Mouse (Mus musculus): ENCODE measurements around the gene Fbxl19. TPM values are rescaled to one million over a fixed set of nuclear protein-coding genes. Genes with fewer than 3 reads are reported as not detected.

Fbxl19 gene
- polyA plus RNA-seq, 1 experiment from 2014 or later = 5.3 TPM

DNA sequence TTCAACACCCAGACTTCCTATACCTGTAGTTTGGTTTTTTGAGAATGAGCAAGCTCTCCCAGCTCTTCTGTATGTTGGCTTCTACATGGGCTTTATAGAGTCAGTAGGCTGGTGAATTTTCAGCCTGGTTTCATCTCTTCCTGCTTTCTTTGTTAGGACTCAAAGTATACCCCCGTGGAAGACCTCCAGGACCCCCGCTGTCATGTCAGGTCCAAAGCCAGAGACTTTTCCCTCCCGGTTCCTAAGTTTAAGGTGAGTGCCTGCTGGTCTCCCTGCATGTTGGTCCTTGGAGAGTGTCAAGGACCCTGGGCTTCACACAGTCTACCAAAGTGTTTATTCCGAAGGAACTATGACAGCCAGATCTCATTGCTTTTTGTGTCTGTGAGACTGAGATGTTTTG is 34.0 kb downstream of the Fbxl19 start:
- no peak for TF ChIP-seq CTCF (IDR thresholded peaks at IDR 0.05; ENCODE audit: low read depth)
- no peaks in the 10 kb centered on the region for H3K4me1 ChIP-seq (ENCODE audit: insufficient read depth)
- H3K4me3 ChIP-seq (ENCODE audit: low read depth, low read length) = peak overlapping the region; percentile 94
- ATAC-seq (ENCODE audit: insufficient read depth) (no peak), DNase-seq (no peak)
- H3K27ac ChIP-seq (ENCODE audit: low read depth) = no peak overlapping the region; the same call in 1 of the 2 replicates
- peak overlapping the region; percentile 85 for H3K4me2 ChIP-seq
- peaks cover 58% of the 10 kb centered on the region for H3K36me3 ChIP-seq (ENCODE audit: insufficient read depth)
- no peaks in the 10 kb centered on the region for H3K27me3 ChIP-seq (ENCODE audit: insufficient read depth, low read length)
- 74% methylated on average over 4 of the region's 4 CpGs for WGBS
- peak overlapping the region; percentile 90 for H3K9ac ChIP-seq
- H3K9me3 ChIP-seq (ENCODE audit: low read depth, low read length) = no peaks in the 10 kb centered on the region

DNA sequence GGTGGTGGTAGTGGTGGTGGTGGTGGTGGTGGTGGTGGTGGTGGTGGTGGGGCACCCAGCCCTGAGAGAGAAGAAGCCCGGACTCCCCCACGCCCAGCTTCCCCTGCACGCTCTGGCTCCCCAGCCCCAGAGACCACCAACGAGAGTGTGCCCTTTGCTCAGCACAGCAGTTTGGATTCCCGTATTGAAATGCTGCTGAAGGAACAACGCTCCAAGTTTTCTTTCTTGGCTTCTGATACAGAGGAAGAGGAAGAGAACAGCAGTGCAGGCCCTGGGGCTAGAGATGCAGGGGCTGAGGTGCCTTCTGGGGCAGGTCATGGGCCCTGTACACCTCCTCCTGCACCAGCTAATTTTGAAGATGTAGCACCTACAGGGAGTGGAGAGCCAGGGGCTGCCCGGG is 41.0 kb downstream of the Fbxl19 start, which contains the start of gene Gm49388:
Gene Gm49388 (plus strand): TSS at position 301 of the 400 bp plus-strand sequence.
- Histone ChIP-seq H3K36me3 (ENCODE audit: insufficient read depth) (peaks cover 97% of the 10 kb centered on the region), H3K9ac (no peak within 1 kb of the TSS), H3K27me3 (ENCODE audit: insufficient read depth, low read length) (no peaks in the 10 kb centered on the region), H3K9me3 (ENCODE audit: low read depth, low read length) (no peaks in the 10 kb centered on the region), H3K4me2 (no peak within 1 kb of the TSS), H3K4me3 (ENCODE audit: low read depth, low read length) (no peak within 1 kb of the TSS), H3K27ac (ENCODE audit: low read depth) (no peak within 1 kb of the TSS), H3K4me1 (ENCODE audit: insufficient read depth) (no peaks in the 10 kb centered on the region)
- ATAC-seq (ENCODE audit: insufficient read depth) (no peak), DNase-seq (no peak)
- WGBS = 94% methylated on average over 7 of the region's 7 CpGs
- no peak for TF ChIP-seq CTCF (IDR thresholded peaks at IDR 0.05; ENCODE audit: low read depth)

DNA sequence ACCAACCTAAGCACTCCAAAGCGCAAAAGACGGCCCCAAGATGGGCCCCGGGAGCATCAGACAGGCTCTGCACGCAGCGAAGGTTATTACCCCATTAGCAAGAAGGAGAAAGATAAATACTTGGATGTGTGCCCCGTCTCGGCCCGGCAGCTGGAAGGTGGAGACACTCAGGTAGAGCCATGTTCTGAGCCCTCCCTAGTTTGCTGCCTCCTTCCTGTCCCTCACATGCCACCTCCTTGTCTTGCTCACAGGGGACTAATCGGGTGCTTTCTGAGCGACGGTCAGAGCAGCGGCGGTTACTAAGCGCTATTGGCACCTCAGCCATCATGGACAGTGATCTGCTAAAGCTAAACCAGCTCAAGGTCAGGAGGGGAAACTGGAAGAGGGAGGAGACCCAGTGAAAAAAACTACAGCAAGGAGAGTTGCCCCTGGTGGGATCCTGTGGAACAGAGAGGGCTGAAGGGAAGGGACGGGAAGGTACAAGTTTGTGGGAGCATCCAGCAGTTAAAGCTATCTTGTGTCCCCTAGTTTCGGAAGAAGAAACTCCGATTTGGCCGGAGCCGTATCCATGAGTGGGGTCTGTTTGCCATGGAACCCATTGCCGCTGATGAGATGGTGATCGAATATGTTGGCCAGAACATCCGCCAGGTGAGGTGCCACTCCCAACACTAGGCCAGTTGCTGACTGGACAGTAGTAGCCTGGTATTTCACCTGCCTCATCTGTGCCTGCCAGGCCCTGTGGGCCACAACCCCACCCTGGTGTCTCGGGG is 52.9 kb downstream of the Fbxl19 start:
- no peaks in the 10 kb centered on the region for H3K9me3 ChIP-seq (ENCODE audit: low read depth, low read length)
- 86% methylated on average over 23 of the region's 23 CpGs for WGBS
- H3K27ac ChIP-seq (ENCODE audit: low read depth) = no peak overlapping the region
- ATAC-seq (ENCODE audit: insufficient read depth) = no peak
- H3K27me3 ChIP-seq (ENCODE audit: insufficient read depth, low read length) = no peaks in the 10 kb centered on the region
- no peak for DNase-seq
- no peak overlapping the region for H3K4me3 ChIP-seq (ENCODE audit: low read depth, low read length)
- TF ChIP-seq CTCF (IDR thresholded peaks at IDR 0.05; ENCODE audit: low read depth) = no peak
- H3K9ac ChIP-seq = no peak overlapping the region
- peaks cover 89% of the 10 kb centered on the region for H3K36me3 ChIP-seq (ENCODE audit: insufficient read depth)
- H3K4me2 ChIP-seq = no peak overlapping the region
- peaks cover 5% of the 10 kb centered on the region; the same call in 1 of the 2 replicates for H3K4me1 ChIP-seq (ENCODE audit: insufficient read depth)

DNA sequence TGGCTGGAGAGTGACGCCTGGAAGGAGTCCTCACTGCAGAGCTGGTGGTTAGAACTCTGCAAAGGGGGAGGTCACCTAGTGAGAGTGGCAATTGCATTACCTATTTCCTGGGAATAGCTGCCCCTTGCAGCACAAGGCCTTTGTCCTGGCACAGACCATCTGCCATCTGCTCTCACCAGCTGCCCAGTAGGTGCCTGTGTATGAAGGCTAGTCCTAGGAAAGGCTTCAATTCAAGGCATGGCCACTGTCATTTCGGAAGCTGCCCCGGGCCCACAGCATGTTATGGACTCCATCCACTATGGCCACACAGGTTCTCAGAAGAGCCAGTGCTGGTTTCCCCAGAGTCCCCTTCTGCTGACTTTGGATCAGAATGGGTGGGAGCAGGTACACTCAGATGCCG is 54.2 kb downstream of the Fbxl19 start:
- WGBS = 93% methylated on average over 4 of the region's 4 CpGs
- TF ChIP-seq CTCF (IDR thresholded peaks at IDR 0.05; ENCODE audit: low read depth) = no peak
- Histone ChIP-seq H3K9me3 (ENCODE audit: low read depth, low read length) (no peaks in the 10 kb centered on the region), H3K4me1 (ENCODE audit: insufficient read depth) (peaks cover 5% of the 10 kb centered on the region; the same call in 1 of the 2 replicates), H3K4me2 (no peak overlapping the region), H3K27me3 (ENCODE audit: insufficient read depth, low read length) (no peaks in the 10 kb centered on the region), H3K36me3 (ENCODE audit: insufficient read depth) (peaks cover 83% of the 10 kb centered on the region), H3K9ac (no peak overlapping the region), H3K4me3 (ENCODE audit: low read depth, low read length) (no peak overlapping the region), H3K27ac (ENCODE audit: low read depth) (no peak overlapping the region)
- ATAC-seq (ENCODE audit: insufficient read depth) (no peak), DNase-seq (no peak)

DNA sequence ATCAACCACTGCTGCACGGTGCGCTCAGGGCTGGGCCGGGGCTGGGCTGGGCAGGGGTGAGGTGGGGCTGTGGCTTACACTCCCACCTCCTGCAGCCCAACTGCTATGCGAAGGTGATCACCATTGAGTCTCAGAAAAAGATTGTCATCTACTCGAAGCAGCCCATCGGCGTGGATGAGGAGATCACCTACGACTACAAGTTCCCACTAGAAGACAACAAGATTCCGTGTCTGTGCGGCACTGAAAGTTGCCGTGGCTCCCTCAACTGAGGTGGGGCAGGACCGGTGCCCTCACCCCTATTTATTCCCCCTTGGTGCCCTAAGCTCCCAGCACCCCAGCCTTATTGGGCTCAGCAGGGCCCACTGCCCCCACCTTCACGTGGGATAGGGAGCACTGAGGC is 54.9 kb downstream of the Fbxl19 start:
- Histone ChIP-seq H3K4me2 (no peak overlapping the region), H3K9me3 (ENCODE audit: low read depth, low read length) (no peaks in the 10 kb centered on the region), H3K9ac (no peak overlapping the region), H3K4me1 (ENCODE audit: insufficient read depth) (peaks cover 5% of the 10 kb centered on the region; the same call in 1 of the 2 replicates), H3K27me3 (ENCODE audit: insufficient read depth, low read length) (no peaks in the 10 kb centered on the region), H3K27ac (ENCODE audit: low read depth) (no peak overlapping the region), H3K36me3 (ENCODE audit: insufficient read depth) (peaks cover 77% of the 10 kb centered on the region), H3K4me3 (ENCODE audit: low read depth, low read length) (no peak overlapping the region)
- TF ChIP-seq CTCF (IDR thresholded peaks at IDR 0.05; ENCODE audit: low read depth) = no peak
- ATAC-seq (ENCODE audit: insufficient read depth) (no peak), DNase-seq (no peak)
- 86% methylated on average over 13 of the region's 13 CpGs for WGBS

DNA sequence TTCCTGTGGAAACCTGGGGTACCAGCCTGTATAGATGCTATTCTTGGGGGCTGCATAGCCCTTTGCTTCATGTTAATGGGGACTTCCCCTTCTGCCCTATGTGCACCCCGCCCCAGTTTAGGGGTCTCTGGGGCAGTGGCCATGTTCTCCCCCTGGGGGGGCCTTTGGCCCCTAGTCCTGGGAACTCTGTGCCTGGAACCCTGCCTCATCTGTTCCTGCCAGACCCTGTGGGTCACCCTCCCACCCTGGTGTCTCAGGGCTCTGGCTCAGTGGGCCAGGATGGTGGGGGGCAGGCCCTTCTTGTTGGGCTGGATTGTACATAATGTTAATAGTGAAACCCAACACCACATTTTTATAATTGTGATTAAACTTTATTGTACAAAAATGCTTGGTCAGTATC is 55.4 kb downstream of the Fbxl19 start:
- Histone ChIP-seq H3K36me3 (ENCODE audit: insufficient read depth) (peaks cover 75% of the 10 kb centered on the region), H3K4me1 (ENCODE audit: insufficient read depth) (peaks cover 5% of the 10 kb centered on the region; the same call in 1 of the 2 replicates), H3K9ac (no peak overlapping the region), H3K4me3 (ENCODE audit: low read depth, low read length) (no peak overlapping the region), H3K27me3 (ENCODE audit: insufficient read depth, low read length) (no peaks in the 10 kb centered on the region), H3K9me3 (ENCODE audit: low read depth, low read length) (no peaks in the 10 kb centered on the region), H3K27ac (ENCODE audit: low read depth) (no peak overlapping the region), H3K4me2 (no peak overlapping the region)
- TF ChIP-seq CTCF (IDR thresholded peaks at IDR 0.05; ENCODE audit: low read depth) = no peak
- DNase-seq = no peak
- 100% methylated on average over 1 of the region's 1 CpGs for WGBS
- no peak for ATAC-seq (ENCODE audit: insufficient read depth)

DNA sequence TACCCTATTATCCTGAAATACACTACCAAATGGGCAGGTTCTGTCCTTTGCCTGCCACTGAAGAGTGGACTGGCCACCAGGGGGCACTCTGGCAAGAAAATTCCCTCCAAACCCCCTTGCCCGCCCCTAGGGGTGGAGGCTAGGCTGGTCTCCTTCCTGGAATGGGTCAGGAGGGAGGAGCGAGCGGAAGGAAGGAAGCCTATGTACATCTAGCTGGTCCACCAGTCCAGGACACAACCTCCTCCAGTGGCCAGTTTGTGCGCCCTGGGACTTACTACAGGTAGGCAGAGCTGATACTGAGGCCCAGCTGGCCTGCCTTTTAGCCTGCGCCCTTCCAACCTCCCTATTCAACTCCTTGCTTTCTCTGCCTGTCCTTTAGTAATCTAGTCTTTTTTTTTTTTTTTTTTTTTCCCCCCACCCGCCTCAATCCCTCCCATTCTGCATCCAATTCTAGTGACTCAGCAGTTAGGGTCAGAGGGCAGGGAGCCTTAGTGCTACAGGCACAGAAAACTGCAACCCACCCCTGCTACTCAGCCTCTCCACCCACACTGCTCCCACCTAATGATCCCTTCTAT is 56.2 kb downstream of the Fbxl19 start, which contains the start of gene Hsd3b7:
Gene Hsd3b7 (plus strand): TSS at position 170 of the 575 bp plus-strand sequence.
- WGBS = 21% methylated on average over 6 of the region's 6 CpGs
- H3K27ac ChIP-seq (ENCODE audit: low read depth) = no peak within 1 kb of the TSS; the same call in 1 of the 2 replicates
- H3K9me3 ChIP-seq (ENCODE audit: low read depth, low read length) = no peaks in the 10 kb centered on the region
- peak within 1 kb of the TSS; percentile 29 for H3K9ac ChIP-seq
- DNase-seq (peak; percentile 96), ATAC-seq (ENCODE audit: insufficient read depth) (peak; percentile 89)
- peak; percentile 99 for TF ChIP-seq CTCF (IDR thresholded peaks at IDR 0.05; ENCODE audit: low read depth)
- H3K36me3 ChIP-seq (ENCODE audit: insufficient read depth) = peaks cover 67% of the 10 kb centered on the region
- H3K27me3 ChIP-seq (ENCODE audit: insufficient read depth, low read length) = no peaks in the 10 kb centered on the region
- H3K4me3 ChIP-seq (ENCODE audit: low read depth, low read length) = peak within 1 kb of the TSS; percentile 25
- H3K4me2 ChIP-seq = peak within 1 kb of the TSS; percentile 52
- peaks cover 5% of the 10 kb centered on the region; the same call in 1 of the 2 replicates for H3K4me1 ChIP-seq (ENCODE audit: insufficient read depth)

Data from lung, embryonic 14.5 days (tissue).